Mouse (Mus musculus) mature B cell (primary cell): ENCODE measurements around the gene Taf4.

Experiments used
- in situ Hi-C: fragments of 300-500 bp; cut with MboI; formaldehyde crosslinking; loops from 2 replicates; pipeline ENCODE4 v1.14.3; 2019

The Taf4 gene

DNA sequence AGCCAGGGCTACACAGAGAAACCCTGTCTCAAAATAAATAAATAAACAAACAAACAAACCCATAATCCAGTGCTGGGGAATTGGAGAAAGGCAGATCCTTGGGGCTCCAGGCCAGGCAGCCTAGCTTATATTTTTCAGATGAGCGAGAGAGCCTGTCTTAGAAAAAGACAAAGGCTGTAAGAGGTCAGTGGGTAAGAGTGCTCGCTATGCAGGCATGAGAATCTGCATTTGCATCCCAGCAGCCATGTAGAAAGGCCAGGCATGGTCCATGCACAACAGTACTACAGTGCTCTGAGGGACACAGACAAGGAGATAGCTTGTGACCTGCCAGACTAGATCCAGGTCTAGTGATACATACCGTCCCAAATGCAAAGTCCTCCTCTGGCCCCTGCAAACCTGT, 6.3 kb upstream of the Taf4 start:
- in situ Hi-C loops, result no loop called here

DNA sequence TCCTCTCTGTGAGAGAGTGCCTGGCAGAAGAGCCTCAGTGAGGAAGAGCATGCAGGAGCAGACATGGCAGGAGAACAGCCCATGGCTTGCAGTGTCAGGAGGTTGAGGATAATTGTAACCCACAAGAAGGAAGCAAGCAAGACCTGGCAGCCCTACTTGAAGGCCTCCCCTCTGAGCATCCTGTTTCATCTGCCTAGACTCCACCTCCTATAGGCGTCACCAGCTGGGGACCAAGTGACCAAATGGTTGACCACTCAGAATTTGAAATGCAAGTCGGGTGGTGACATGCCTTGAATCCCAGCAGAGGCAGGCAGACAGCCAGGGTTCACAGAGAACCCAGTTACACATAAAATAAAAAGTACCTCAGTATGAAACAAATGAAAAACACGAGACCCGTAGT, 4.2 kb upstream of the Taf4 start:
- in situ Hi-C loops, result no loop called here

DNA sequence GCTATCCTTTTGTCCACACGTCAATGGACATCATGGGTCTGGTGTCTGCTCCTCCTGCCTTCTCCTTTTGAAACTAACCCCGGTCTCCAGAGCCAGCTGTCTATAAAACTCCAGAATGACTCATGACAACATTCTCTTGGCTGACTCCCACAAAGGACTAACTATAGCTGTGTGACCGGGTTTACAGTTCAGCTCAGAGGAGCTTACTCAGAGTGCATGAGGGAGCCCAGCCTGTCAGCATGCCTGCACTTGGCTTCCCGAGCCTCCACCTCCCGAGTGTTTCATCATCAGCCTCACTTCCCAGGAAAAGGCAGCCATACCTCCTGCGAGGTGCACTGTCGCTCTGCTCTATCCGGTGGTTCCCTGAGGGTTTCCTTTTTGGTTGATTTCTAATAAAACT, 3.4 kb upstream of the Taf4 start:
- in situ Hi-C loops, result no loop called here

DNA sequence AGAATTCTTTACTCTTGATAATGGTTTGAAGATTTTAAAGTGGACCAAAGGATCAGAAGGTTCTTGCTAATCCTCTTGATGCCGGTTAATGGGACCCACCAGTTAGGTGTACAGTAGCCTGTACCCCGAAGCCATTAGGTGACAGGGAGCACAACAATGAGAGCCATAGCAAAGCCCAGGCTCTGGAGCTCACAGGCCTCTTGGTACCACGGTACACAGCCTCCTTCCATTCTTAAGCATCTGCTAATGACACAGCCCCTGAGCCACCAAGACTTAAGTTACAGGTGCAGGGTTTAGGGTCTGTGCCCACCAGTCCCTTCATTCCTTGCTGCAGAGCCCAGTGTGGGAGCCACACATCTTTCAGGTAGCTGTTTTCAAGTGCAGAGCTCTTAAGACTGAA, 1.8 kb upstream of the Taf4 start:
- in situ Hi-C loops, result no loop called here

GRCm38 (mm10) chr2:179977344-179978025, 1.0 kb upstream of the Taf4 start:
- in situ Hi-C loops, result no loop called here

- in situ Hi-C loops, result no loop called here
Measured at GRCm38 (mm10) chr2:179976295-179976627, 185 bp downstream of the Taf4 start.

DNA sequence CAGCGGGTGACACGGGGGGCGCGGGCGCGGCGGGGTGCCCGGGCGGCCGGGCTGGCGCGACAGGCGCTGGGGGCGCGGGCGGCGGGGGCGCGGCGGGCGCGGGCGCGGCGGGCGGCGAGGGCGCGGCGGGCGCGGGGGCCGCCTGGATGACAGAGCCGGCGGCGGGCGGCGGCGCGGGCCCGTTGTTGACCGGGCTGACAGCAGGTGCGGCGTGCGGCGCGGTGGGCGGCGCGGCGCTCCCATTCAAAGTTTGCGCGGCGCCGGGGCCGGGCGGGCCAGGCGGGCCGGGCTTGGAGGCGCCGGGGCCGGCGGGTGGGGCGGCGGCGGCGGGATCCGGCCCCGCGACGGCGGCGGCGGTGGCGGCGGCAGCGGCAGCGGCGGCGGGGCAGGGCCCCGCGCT, 595 bp downstream of the Taf4 start:
- in situ Hi-C loops, result no loop called here

DNA sequence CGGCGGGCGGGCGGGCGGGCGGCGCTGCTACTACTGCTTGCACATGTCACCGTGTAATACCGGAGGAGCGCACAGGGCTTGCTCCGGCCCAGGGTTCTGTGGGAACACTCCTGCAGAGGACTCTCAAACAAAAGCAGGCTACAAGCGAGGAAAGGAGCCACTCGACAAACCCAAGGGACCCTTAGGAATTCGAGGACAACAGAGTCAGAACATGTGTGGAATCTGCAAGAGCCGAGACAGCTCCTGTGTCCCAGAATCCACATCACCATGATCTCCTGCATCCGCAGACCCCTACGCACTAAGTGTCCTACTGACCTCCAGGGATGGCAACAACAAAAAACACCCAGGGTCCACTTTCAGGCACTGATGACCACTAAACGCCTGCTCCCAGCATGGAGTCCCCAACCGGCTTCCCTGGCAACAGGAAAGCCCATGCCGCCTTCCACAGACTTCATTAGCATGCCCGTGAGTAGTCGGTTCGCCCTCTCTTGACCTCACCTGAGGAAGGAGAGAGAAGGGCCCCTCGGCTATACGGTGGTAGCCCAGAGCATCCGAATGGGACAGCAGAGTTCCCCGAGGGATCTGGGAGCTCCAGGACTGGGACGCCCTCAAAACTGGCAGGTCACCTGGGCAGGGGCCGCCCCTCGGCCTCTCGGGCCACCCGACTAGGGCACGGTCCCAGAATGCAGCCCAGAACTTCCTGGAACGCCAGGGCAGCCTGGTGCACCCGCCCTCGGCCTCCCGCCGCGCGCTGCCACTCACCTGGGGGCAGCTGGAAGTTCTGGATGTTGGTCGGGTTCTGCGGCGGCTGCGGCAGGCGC, 1.6 kb downstream of the Taf4 start:
- in situ Hi-C loops, result no loop called here

- in situ Hi-C loops, result no loop called here
Measured at GRCm38 (mm10) chr2:179973871-179974628, 2.4 kb downstream of the Taf4 start.

DNA sequence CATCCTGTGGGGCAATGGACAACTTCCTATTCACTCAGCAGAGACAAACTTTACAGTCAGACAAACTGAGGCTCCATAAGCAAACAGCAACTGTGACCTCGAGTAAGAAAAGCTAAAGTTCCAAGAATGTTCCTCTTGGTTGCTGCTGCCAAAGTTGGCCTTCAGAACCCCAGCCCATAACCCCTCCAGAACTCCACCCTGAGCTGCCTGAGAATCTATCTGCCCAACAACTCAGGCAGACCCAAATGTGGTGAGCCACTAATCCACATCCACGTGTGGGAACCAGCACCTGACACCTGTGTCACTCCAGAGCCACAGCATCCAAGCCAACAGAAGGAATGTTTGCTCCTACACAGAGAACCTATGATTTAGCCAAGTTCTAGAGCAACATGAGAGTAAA, 4.0 kb downstream of the Taf4 start:
- in situ Hi-C loops, result no loop called here

DNA sequence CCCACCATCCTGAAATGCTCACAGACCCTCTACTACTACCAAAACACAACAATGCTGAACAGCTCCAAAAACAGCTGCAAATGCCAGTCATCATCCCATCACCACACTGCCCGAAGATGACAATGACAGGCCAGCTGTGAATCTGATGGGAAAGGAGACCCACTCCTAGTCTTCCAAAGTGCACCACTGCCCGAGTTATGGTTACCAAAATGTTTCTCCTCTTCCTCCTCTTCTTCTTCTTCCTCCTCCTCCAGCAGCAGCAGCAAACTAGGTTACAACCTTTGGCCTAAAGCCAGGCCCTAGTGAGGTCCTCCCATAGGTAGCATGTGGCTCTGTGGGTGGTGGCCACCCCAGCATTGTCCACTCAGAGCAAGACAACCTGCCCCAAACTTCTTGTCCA, 4.6 kb downstream of the Taf4 start:
- in situ Hi-C loops, result no loop called here

- in situ Hi-C loops, result no loop called here
Measured at GRCm38 (mm10) chr2:179969137-179969536, 7.3 kb downstream of the Taf4 start.

GRCm38 (mm10) chr2:179967633-179968032, 8.8 kb downstream of the Taf4 start:
- in situ Hi-C loops, result no loop called here

DNA sequence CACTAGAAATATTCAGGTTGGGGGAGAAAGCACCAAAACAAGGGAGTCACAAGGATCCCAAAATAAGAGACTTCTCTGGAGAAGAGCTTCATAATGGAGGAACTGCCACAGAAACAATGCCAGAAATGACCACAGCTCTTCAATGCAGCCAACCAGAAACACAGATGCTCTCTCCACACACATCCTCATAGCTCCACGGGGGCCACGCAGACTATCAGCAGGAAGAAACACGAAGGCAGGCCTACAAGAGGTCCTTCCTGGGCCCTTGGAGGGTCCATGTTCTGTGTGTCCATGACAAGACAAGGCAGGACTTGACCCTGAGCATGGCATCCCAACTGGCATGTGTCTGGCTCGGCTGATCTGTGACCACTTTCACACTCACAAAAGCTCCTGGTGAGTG, 15.0 kb downstream of the Taf4 start:
- in situ Hi-C loops, result no loop called here

DNA sequence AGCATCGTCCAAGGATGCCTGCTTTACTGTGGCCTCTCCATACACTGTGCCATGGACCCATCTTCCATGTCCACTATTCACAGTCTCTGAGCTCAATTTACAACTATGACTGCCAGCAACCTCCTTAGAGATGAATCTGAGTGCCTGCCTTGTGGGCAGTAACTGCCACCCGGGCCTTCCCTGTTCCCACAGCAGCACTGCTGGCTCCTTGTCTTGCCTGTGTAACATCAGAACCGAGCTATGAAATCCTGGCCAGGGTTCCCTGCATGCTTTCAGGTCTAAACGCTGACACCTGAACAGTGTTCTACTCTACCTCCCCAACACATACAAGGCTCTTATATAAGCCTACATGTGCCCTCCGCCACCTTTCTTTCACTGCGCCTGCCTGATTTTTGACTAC, 16.1 kb downstream of the Taf4 start:
- in situ Hi-C loops, result no loop called here

GRCm38 (mm10) chr2:179959391-179959790, 17.1 kb downstream of the Taf4 start:
- in situ Hi-C loops, result no loop called here

GRCm38 (mm10) chr2:179951542-179952524, 24.6 kb downstream of the Taf4 start:
- in situ Hi-C loops, result no loop called here

DNA sequence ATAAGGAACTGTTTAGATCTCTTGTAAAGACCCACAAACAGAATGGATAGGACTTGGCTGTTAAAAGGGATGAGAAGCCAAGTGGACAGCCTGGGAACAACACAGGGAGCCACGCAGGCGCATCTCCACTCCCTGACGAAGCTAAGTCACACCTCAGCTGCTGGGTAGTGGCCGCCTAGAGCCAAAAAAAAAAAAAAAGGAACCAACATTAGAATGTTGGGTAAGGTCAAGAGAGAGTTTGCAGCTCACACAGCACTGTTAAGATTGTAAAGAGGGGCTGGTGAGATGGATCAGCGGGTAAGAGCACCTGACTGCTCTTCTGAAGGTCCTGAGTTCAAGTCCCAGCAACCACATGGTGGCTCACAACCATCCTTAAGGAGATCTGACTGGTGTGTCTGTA, 27.6 kb downstream of the Taf4 start:
- in situ Hi-C loops, result no loop called here

- in situ Hi-C loops, result no loop called here
Measured at GRCm38 (mm10) chr2:179947607-179948006, 28.8 kb downstream of the Taf4 start.

DNA sequence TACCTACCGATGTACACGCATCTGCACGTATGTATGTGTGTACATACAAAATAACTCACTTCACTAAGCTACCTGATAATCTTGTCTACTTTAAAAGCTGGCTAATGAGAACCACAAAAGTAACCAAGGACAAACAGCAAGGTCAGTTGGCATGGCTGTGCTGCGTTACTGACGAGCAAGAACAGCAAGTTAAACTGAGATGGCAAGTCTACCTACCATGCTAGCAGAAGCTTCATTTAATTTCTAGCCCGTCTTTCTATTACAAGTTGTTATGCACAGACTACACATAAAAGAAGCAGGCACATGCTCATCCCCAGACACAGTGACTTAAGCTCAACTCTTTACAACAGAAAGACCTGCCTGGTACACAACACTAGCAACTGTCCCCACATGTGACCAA, 29.9 kb downstream of the Taf4 start:
- in situ Hi-C loops, result no loop called here

DNA sequence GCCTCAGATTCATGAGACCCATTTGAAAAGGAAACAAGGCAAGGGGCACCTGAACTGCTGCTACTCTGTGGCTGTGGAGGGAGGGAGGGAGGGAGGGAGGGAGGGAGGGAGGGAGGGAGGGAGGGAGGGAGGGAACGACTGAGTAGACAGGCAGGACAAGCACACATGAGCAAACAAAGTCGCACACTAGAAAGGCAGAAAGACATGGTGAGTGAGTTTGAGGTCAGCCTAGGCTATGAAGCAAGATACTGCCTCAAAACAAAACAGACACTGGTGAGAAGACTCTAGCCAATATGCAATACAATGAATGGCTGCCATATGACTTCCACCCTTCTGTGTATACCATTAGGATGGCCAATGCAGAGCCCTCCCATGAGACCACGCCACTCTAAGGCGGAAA, 31.4 kb downstream of the Taf4 start:
- in situ Hi-C loops, result no loop called here

DNA sequence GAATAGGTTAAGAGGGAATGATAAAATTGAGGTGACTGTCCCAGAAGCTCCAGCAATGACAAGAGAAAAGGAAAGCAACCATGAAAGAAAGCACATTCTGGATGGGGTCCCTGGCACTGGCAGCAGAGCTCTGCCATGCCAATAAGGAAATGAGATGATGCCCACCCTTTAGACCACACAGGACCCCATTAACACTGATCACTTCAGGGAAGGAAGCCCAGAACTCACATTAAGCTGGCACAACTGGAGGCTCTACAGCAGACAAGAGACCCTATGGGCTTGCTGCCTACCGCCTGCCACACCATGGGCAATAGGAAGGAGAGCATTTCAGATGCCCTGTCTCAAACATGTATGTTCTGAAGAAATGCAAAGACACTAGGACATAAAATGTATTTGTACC, 34.8 kb downstream of the Taf4 start:
- in situ Hi-C loops, result no loop called here
